Mouse (Mus musculus) heart, adult 10 weeks (tissue): ENCODE data around the gene Vps50. TPM values are rescaled to one million over a fixed set of nuclear protein-coding genes. Genes with fewer than 3 reads are reported as not detected.

ENCODE experiments used
- polyA plus RNA-seq: library from polyadenylated mRNA; stranded (reverse); fragments of 350-450 nt; fragmentation: Illumina TruSeq; extraction: RNeasy Lipid Tissue Mini Kit (QIAGEN cat#74804); gene quantifications from one replicate; pipeline ENCODE4 v1.2.3, GENCODE M21; 2014; ENCODE audit warnings: low read depth, low replicate concordance

Vps50 gene
- 19.7 TPM for polyA plus RNA-seq

GRCm38 (mm10) chr6:3498162-3498848 lies at the start of gene Vps50, which contains the start of gene Hepacam2:
TSS of gene Vps50 (plus strand) at chr6:3498382.
TSS of gene Hepacam2 (minus strand) at chr6:3498298.

Other genes with a start within 250 kb of the Vps50 start
- gene Samd9l, start 98.8 kb upstream of the Vps50 start, polyA plus RNA-seq, result 8.5 TPM
- gene Hepacam2, start 84 bp upstream of the Vps50 start, polyA plus RNA-seq, result 0.31 TPM